Comparison of ENCODE assay signal across 8 mouse cellular contexts in genomic region chr8:109957167-109958028, GRCm38 (mm10). TPM values are rescaled to one million over a fixed set of nuclear protein-coding genes. Genes with fewer than 3 reads are reported as not detected.
DNase-seq lines count a peak whose midpoint lies in the region; ATAC-seq and TF ChIP-seq lines count a peak whose summit lies in the region.

No protein-coding gene starts in this region.

- H3K4me2 ChIP-seq in heart, embryonic 16.5 days (ENCODE audit: low read depth, low read length), result peak overlapping the region; percentile 56

- no peak overlapping the region for H3K27ac ChIP-seq in heart, embryonic 16.5 days (ENCODE audit: low read length)
- peak overlapping the region; percentile 21; the same call in 1 of the 2 replicates for H3K27ac ChIP-seq in embryonic facial prominence, embryonic 10.5 days (replicated peaks)
- H3K27ac ChIP-seq in kidney, adult 2 months (ENCODE audit: insufficient read depth, low read depth, low read length), result peak overlapping the region; percentile 18; the same call in 1 of the 2 replicates

- H3K4me1 ChIP-seq in heart, embryonic 16.5 days (ENCODE audit: control insufficient read depth, insufficient read depth, low read length), result peaks cover 15% of the 10 kb centered on the region
- peaks cover 39% of the 10 kb centered on the region for H3K4me1 ChIP-seq in embryonic facial prominence, embryonic 10.5 days
- H3K4me1 ChIP-seq in kidney, adult 2 months (ENCODE audit: control insufficient read depth, insufficient read depth, low read length), result peaks cover 10% of the 10 kb centered on the region; the same call in 1 of the 2 replicates

- no peak for TF ChIP-seq CTCF in kidney, adult 2 months (conservative IDR thresholded peaks at IDR 0.05; ENCODE audit: insufficient read depth, insufficient read length, low read depth, low read length)

- peak; percentile 58; the same call in 1 of the 2 replicates for ATAC-seq in heart, embryonic 16.5 days (replicated peaks; ENCODE audit: extremely low read depth, insufficient read depth, low FRiP score)

- peak overlapping the region; percentile 24 for H3K4me3 ChIP-seq in heart, embryonic 16.5 days (ENCODE audit: low read length)
- peak overlapping the region; percentile 37 for H3K4me3 ChIP-seq in embryonic facial prominence, embryonic 10.5 days
- H3K4me3 ChIP-seq in kidney, adult 2 months (ENCODE audit: insufficient read depth, low read depth, low read length), result no peak overlapping the region

- no peak for DNase-seq in heart, postnatal 4 days
- peak; percentile 60 for DNase-seq in embryonic facial prominence, embryonic 10.5 days (ENCODE audit: low spot score)
- peak; percentile 82 for DNase-seq in kidney, adult 2 months
- peak; percentile 41 to 50 for DNase-seq in lung, postnatal 4 days
- DNase-seq in thymus, postnatal 14 days, result peak; percentile 42
- DNase-seq in gastrocnemius, postnatal 4 days (ENCODE audit: low spot score in 2 of 2), result no peak
- DNase-seq in layer of hippocampus, postnatal 10 days (ENCODE audit: low spot score in 2 of 2), result no peak

- H3K9me3 ChIP-seq in heart, embryonic 16.5 days (replicated peaks; ENCODE audit: control insufficient read depth, low read length), result no peaks in the 10 kb centered on the region
- no peaks in the 10 kb centered on the region for H3K9me3 ChIP-seq in embryonic facial prominence, embryonic 10.5 days

- WGBS in heart, embryonic 16.5 days, result 10% methylated on average over 16 of the region's 16 CpGs
- WGBS in embryonic facial prominence, embryonic 10.5 days, result 3% methylated on average over 16 of the region's 16 CpGs
- 19% methylated on average over 16 of the region's 16 CpGs for WGBS in kidney, adult 2 months

- no peaks in the 10 kb centered on the region for H3K36me3 ChIP-seq in heart, embryonic 16.5 days (ENCODE audit: control insufficient read depth, insufficient read depth)
- H3K36me3 ChIP-seq in embryonic facial prominence, embryonic 10.5 days (replicated peaks), result no peaks in the 10 kb centered on the region
- no peaks in the 10 kb centered on the region for H3K36me3 ChIP-seq in kidney, adult 2 months (ENCODE audit: control insufficient read depth, insufficient read depth, low read length)

- no peak for TF ChIP-seq POLR2A in kidney, adult 2 months (IDR thresholded peaks at IDR 0.05; ENCODE audit: low read depth, low read length)

- peaks cover 21% of the 10 kb centered on the region for H3K27me3 ChIP-seq in heart, embryonic 16.5 days (ENCODE audit: control insufficient read depth, insufficient read depth, low read length)
- H3K27me3 ChIP-seq in embryonic facial prominence, embryonic 10.5 days (replicated peaks; ENCODE audit: low read depth, poor library complexity, severe bottlenecking), result peaks cover 46% of the 10 kb centered on the region
- no peaks in the 10 kb centered on the region for H3K27me3 ChIP-seq in kidney, adult 2 months (replicated peaks; ENCODE audit: control insufficient read depth, insufficient read depth, low read length)

- H3K9ac ChIP-seq in heart, embryonic 16.5 days (ENCODE audit: low read length), result peak overlapping the region; percentile 35; the same call in 1 of the 2 replicates

RNA-seq across cellular contexts. Expression of gene Marveld3, which starts 4.6 kb away (rescaled TPM):
- polyA plus RNA-seq in heart, embryonic 16.5 days (2015; fragmentation: Nextera tagmentation; extraction: Ambion mirVana), result 0.51 and 1.3 TPM in 2 replicates
- under 1 TPM; 0.36 to 0.63 TPM for total RNA-seq in heart, postnatal 4 days (2021)
- 1.4 and 2.0 TPM in 2 replicates for polyA plus RNA-seq in embryonic facial prominence, embryonic 10.5 days (2016; fragmentation: Nextera tagmentation; extraction: Ambion mirVana)
- polyA plus RNA-seq in kidney, adult 2 months (2012; rRNA removed), result 10.7 and 10.8 TPM in 2 replicates
- total RNA-seq in gastrocnemius, postnatal 4 days (2021), result under 1 TPM; 0.18 to 0.27 TPM
- not detected for total RNA-seq in layer of hippocampus, postnatal 10 days (2021)

RNA-seq across cellular contexts. Expression of gene Tat, which starts 32.8 kb away (rescaled TPM):
- polyA plus RNA-seq in heart, embryonic 16.5 days (2015; fragmentation: Nextera tagmentation; extraction: Ambion mirVana), result 0.09 and 0.12 TPM in 2 replicates
- total RNA-seq in heart, postnatal 4 days (2021), result under 1 TPM in 1 of 2 experiments, not detected in 1; 0.14 TPM
- polyA plus RNA-seq in embryonic facial prominence, embryonic 10.5 days (2016; fragmentation: Nextera tagmentation; extraction: Ambion mirVana), result not detected in 2 replicates
- 0.04 TPM in 1 of 2 replicates, not detected in the other for polyA plus RNA-seq in kidney, adult 2 months (2012; rRNA removed)
- total RNA-seq in gastrocnemius, postnatal 4 days (2021), result under 1 TPM; 0.12 to 0.21 TPM
- total RNA-seq in layer of hippocampus, postnatal 10 days (2021), result not detected

Comparison
In these comparisons a context has a peak if more than half of its experiments do, and no peak if none do; other contexts are left out.
1. DNase-seq: peak in embryonic facial prominence, embryonic 10.5 days (single experiment), kidney, adult 2 months (single experiment), lung, postnatal 4 days (2 of 2) and thymus, postnatal 14 days (single experiment); none in heart, postnatal 4 days (single experiment), gastrocnemius, postnatal 4 days (0 of 2) and layer of hippocampus, postnatal 10 days (0 of 2).